Mouse (Mus musculus) liver, embryonic 14.5 days (tissue): ENCODE measurements at regions not wholly inside any gene's neighbourhood (a gene's known extent, or its start where the extent isn't known, plus 50 kb on each side); places are given as distances from the start of the nearest gene placed in this dataset.

ENCODE experiments used
- CTCF ChIP-seq: IDR thresholded peaks from 2 replicates; pipeline ENCODE4 v1.5.1; 2016; ENCODE audit warnings: antibody characterized with exemption, low read depth, control low read depth
- EP300 ChIP-seq: IDR thresholded peaks from 2 replicates; pipeline ENCODE4 v1.6.1; 2016; ENCODE audit warnings: antibody characterized with exemption, low read depth

- peak; percentile 46 for TF ChIP-seq CTCF
- TF ChIP-seq EP300 = no peak
These were observed 59.7 kb upstream of the Pim1 start for GRCm38 (mm10) chr17:29430806-29431205.
